Mouse (Mus musculus) lung, postnatal 36 days (tissue): ENCODE measurements around the gene Ankib1.

Source experiments
- DNase-seq: peaks from one replicate; pipeline ENCODE4 v3.0.0; 2022; ENCODE audit warnings: mixed read lengths

The Ankib1 gene

DNA sequence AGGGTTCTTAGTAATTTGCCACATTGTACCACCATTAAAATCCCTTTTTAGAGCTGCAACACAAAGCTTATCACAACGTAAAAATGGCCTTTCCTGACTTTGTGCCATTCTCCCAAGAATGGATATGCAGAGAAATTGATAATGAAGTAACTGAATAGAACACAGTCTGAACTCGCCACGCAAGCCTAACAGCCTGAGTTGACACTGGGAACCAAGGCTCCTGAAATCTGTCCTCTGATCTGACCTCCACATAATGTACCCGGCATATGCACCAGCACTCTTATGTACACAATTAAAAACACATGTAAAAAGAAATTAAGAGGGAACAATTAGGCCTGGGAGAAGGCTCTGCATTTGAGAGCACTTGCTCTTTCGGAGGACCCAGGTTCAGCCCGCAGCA is 157.4 kb downstream of the Ankib1 start:
- DNase-seq, result no peak

DNA sequence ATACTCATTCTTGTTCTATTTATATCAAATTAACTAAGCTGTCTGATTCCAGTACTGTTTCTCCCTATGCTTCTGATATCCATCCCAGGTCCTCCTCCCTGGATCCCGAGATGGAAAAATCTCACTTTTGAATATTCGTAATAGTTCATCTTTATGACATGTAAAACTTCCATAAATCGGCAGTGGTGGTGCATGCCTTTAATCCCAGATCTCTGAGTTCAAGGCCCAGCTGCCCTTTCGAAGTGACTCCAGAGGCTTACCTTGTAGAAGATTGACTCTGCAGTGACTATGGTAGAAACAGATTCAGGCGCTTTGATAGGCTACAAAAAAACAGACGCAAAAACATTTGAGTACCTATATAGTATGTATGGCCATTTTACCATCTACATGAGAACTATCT is 158.1 kb downstream of the Ankib1 start:
- DNase-seq, result no peak
